Mouse (Mus musculus): Measurements from ENCODE around the gene Il33. TPM values are rescaled to one million over a fixed set of nuclear protein-coding genes. Genes with fewer than 3 reads are reported as not detected.
A peak's percentile ranks its signal among the peaks of the same experiment; 100 is the strongest.

Il33 gene
- 0.45 and 0.63 TPM in 2 replicates for polyA plus RNA-seq (2014; fragmentation: Nextera tagmentation; extraction: Ambion mirVana)

- H3K9ac ChIP-seq (replicated peaks; ENCODE audit: low read length): no peak within 1 kb of the TSS
- DNase-seq (ENCODE audit: low spot score) (no peak), ATAC-seq (replicated peaks; ENCODE audit: insufficient number of reproducible peaks, low FRiP score, low TSS enrichment, low read depth) (no peak)
- no peaks in the 10 kb centered on the region for H3K4me1 ChIP-seq (ENCODE audit: control insufficient read depth, insufficient read depth, low read length)
- 78% methylated on average over 10 of the region's 10 CpGs for WGBS
- no peaks in the 10 kb centered on the region for H3K27me3 ChIP-seq (ENCODE audit: control insufficient read depth, insufficient read depth, low read length)
- no peak within 1 kb of the TSS for H3K27ac ChIP-seq (replicated peaks; ENCODE audit: low read depth, low read length)
- H3K4me2 ChIP-seq (ENCODE audit: low read depth, low read length): no peak within 1 kb of the TSS
- no peaks in the 10 kb centered on the region for H3K36me3 ChIP-seq (replicated peaks; ENCODE audit: control insufficient read depth, insufficient read depth, low read depth, low read length)
- H3K9me3 ChIP-seq (replicated peaks; ENCODE audit: control insufficient read depth, low read length): no peaks in the 10 kb centered on the region
- no peak within 1 kb of the TSS for H3K4me3 ChIP-seq (ENCODE audit: low read depth, low read length)
These were observed at the start of gene Il33 for GRCm38 (mm10) chr19:29924638-29925258. TSS of gene Il33 (plus strand) at chr19:29925114.

- WGBS: 58% methylated on average over 10 of the region's 10 CpGs
- Histone ChIP-seq H3K27ac (replicated peaks; ENCODE audit: low read depth, low read length) (no peak overlapping the region), H3K36me3 (replicated peaks; ENCODE audit: control insufficient read depth, insufficient read depth, low read depth, low read length) (no peaks in the 10 kb centered on the region), H3K4me2 (ENCODE audit: low read depth, low read length) (no peak overlapping the region), H3K9ac (replicated peaks; ENCODE audit: low read length) (no peak overlapping the region), H3K27me3 (ENCODE audit: control insufficient read depth, insufficient read depth, low read length) (no peaks in the 10 kb centered on the region), H3K4me1 (ENCODE audit: control insufficient read depth, insufficient read depth, low read length) (no peaks in the 10 kb centered on the region), H3K4me3 (ENCODE audit: low read depth, low read length) (no peak overlapping the region), H3K9me3 (replicated peaks; ENCODE audit: control insufficient read depth, low read length) (no peaks in the 10 kb centered on the region)
- DNase-seq (ENCODE audit: low spot score): no peak
- ATAC-seq (replicated peaks; ENCODE audit: insufficient number of reproducible peaks, low FRiP score, low TSS enrichment, low read depth): no peak
These were observed 47.3 kb upstream of the Il33 start for GRCm38 (mm10) chr19:29877422-29878291.

GRCm38 (mm10) chr19:29878896-29879504, 45.9 kb upstream of the Il33 start:
- Histone ChIP-seq H3K9ac (replicated peaks; ENCODE audit: low read length) (no peak overlapping the region), H3K4me2 (ENCODE audit: low read depth, low read length) (no peak overlapping the region), H3K9me3 (replicated peaks; ENCODE audit: control insufficient read depth, low read length) (no peaks in the 10 kb centered on the region), H3K36me3 (replicated peaks; ENCODE audit: control insufficient read depth, insufficient read depth, low read depth, low read length) (no peaks in the 10 kb centered on the region), H3K4me1 (ENCODE audit: control insufficient read depth, insufficient read depth, low read length) (no peaks in the 10 kb centered on the region), H3K27ac (replicated peaks; ENCODE audit: low read depth, low read length) (no peak overlapping the region), H3K4me3 (ENCODE audit: low read depth, low read length) (no peak overlapping the region), H3K27me3 (ENCODE audit: control insufficient read depth, insufficient read depth, low read length) (no peaks in the 10 kb centered on the region)
- whole genome bisulfite sequencing: 84% methylated on average over 8 of the region's 8 CpGs
- no peak for ATAC-seq (replicated peaks; ENCODE audit: insufficient number of reproducible peaks, low FRiP score, low TSS enrichment, low read depth)
- no peak for DNase-seq (ENCODE audit: low spot score)

GRCm38 (mm10) chr19:29880918-29881317, 44.0 kb upstream of the Il33 start:
- H3K36me3 ChIP-seq (replicated peaks; ENCODE audit: control insufficient read depth, insufficient read depth, low read depth, low read length): no peaks in the 10 kb centered on the region
- H3K4me2 ChIP-seq (ENCODE audit: low read depth, low read length): no peak overlapping the region
- WGBS: 92% methylated on average over 4 of the region's 4 CpGs
- H3K9ac ChIP-seq (replicated peaks; ENCODE audit: low read length): no peak overlapping the region
- no peaks in the 10 kb centered on the region for H3K4me1 ChIP-seq (ENCODE audit: control insufficient read depth, insufficient read depth, low read length)
- H3K4me3 ChIP-seq (ENCODE audit: low read depth, low read length): no peak overlapping the region
- DNase-seq (ENCODE audit: low spot score) (no peak), ATAC-seq (replicated peaks; ENCODE audit: insufficient number of reproducible peaks, low FRiP score, low TSS enrichment, low read depth) (no peak)
- no peak overlapping the region for H3K27ac ChIP-seq (replicated peaks; ENCODE audit: low read depth, low read length)
- H3K9me3 ChIP-seq (replicated peaks; ENCODE audit: control insufficient read depth, low read length): no peaks in the 10 kb centered on the region
- H3K27me3 ChIP-seq (ENCODE audit: control insufficient read depth, insufficient read depth, low read length): no peaks in the 10 kb centered on the region

- Histone ChIP-seq H3K9ac (replicated peaks; ENCODE audit: low read length) (no peak overlapping the region), H3K4me2 (ENCODE audit: low read depth, low read length) (no peak overlapping the region), H3K36me3 (replicated peaks; ENCODE audit: control insufficient read depth, insufficient read depth, low read depth, low read length) (no peaks in the 10 kb centered on the region), H3K27me3 (ENCODE audit: control insufficient read depth, insufficient read depth, low read length) (no peaks in the 10 kb centered on the region), H3K27ac (replicated peaks; ENCODE audit: low read depth, low read length) (no peak overlapping the region), H3K4me1 (ENCODE audit: control insufficient read depth, insufficient read depth, low read length) (no peaks in the 10 kb centered on the region), H3K4me3 (ENCODE audit: low read depth, low read length) (no peak overlapping the region), H3K9me3 (replicated peaks; ENCODE audit: control insufficient read depth, low read length) (no peaks in the 10 kb centered on the region)
- DNase-seq (ENCODE audit: low spot score) (no peak), ATAC-seq (replicated peaks; ENCODE audit: insufficient number of reproducible peaks, low FRiP score, low TSS enrichment, low read depth) (no peak)
- WGBS: 72% methylated on average over 3 of the region's 3 CpGs
These were observed 42.2 kb upstream of the Il33 start for GRCm38 (mm10) chr19:29882696-29883095.

GRCm38 (mm10) chr19:29885548-29885947, 39.4 kb upstream of the Il33 start:
- Histone ChIP-seq H3K9me3 (replicated peaks; ENCODE audit: control insufficient read depth, low read length) (no peaks in the 10 kb centered on the region), H3K27me3 (ENCODE audit: control insufficient read depth, insufficient read depth, low read length) (no peaks in the 10 kb centered on the region), H3K4me2 (ENCODE audit: low read depth, low read length) (no peak overlapping the region), H3K4me1 (ENCODE audit: control insufficient read depth, insufficient read depth, low read length) (no peaks in the 10 kb centered on the region), H3K27ac (replicated peaks; ENCODE audit: low read depth, low read length) (no peak overlapping the region), H3K9ac (replicated peaks; ENCODE audit: low read length) (no peak overlapping the region), H3K4me3 (ENCODE audit: low read depth, low read length) (no peak overlapping the region), H3K36me3 (replicated peaks; ENCODE audit: control insufficient read depth, insufficient read depth, low read depth, low read length) (no peaks in the 10 kb centered on the region)
- 65% methylated on average over 6 of the region's 6 CpGs for WGBS
- no peak for ATAC-seq (replicated peaks; ENCODE audit: insufficient number of reproducible peaks, low FRiP score, low TSS enrichment, low read depth)
- peak; percentile 32 for DNase-seq (ENCODE audit: low spot score)

GRCm38 (mm10) chr19:29887476-29887875, 37.4 kb upstream of the Il33 start:
- Histone ChIP-seq H3K4me1 (ENCODE audit: control insufficient read depth, insufficient read depth, low read length) (no peaks in the 10 kb centered on the region), H3K4me2 (ENCODE audit: low read depth, low read length) (no peak overlapping the region), H3K36me3 (replicated peaks; ENCODE audit: control insufficient read depth, insufficient read depth, low read depth, low read length) (no peaks in the 10 kb centered on the region), H3K27ac (replicated peaks; ENCODE audit: low read depth, low read length) (no peak overlapping the region), H3K4me3 (ENCODE audit: low read depth, low read length) (no peak overlapping the region), H3K9me3 (replicated peaks; ENCODE audit: control insufficient read depth, low read length) (no peaks in the 10 kb centered on the region), H3K27me3 (ENCODE audit: control insufficient read depth, insufficient read depth, low read length) (no peaks in the 10 kb centered on the region), H3K9ac (replicated peaks; ENCODE audit: low read length) (no peak overlapping the region)
- WGBS: 82% methylated on average over 2 of the region's 2 CpGs
- no peak for DNase-seq (ENCODE audit: low spot score)
- no peak for ATAC-seq (replicated peaks; ENCODE audit: insufficient number of reproducible peaks, low FRiP score, low TSS enrichment, low read depth)

- no peak overlapping the region for H3K9ac ChIP-seq (replicated peaks; ENCODE audit: low read length)
- no peak overlapping the region for H3K4me3 ChIP-seq (ENCODE audit: low read depth, low read length)
- no peaks in the 10 kb centered on the region for H3K27me3 ChIP-seq (ENCODE audit: control insufficient read depth, insufficient read depth, low read length)
- no peak overlapping the region for H3K4me2 ChIP-seq (ENCODE audit: low read depth, low read length)
- H3K4me1 ChIP-seq (ENCODE audit: control insufficient read depth, insufficient read depth, low read length): no peaks in the 10 kb centered on the region
- no peaks in the 10 kb centered on the region for H3K9me3 ChIP-seq (replicated peaks; ENCODE audit: control insufficient read depth, low read length)
- H3K36me3 ChIP-seq (replicated peaks; ENCODE audit: control insufficient read depth, insufficient read depth, low read depth, low read length): no peaks in the 10 kb centered on the region
- H3K27ac ChIP-seq (replicated peaks; ENCODE audit: low read depth, low read length): no peak overlapping the region
- 89% methylated on average over 6 of the region's 6 CpGs for WGBS
- no peak for DNase-seq (ENCODE audit: low spot score)
- no peak for ATAC-seq (replicated peaks; ENCODE audit: insufficient number of reproducible peaks, low FRiP score, low TSS enrichment, low read depth)
These were observed 36.0 kb upstream of the Il33 start for GRCm38 (mm10) chr19:29888946-29889345.
